Mouse (Mus musculus) cerebellum, adult 9-11 months (tissue): Measurements from ENCODE around the gene Trub1.

Experiments
- DNase-seq: peaks from one replicate; pipeline ENCODE4 v3.0.0; 2022

Trub1 gene

DNA sequence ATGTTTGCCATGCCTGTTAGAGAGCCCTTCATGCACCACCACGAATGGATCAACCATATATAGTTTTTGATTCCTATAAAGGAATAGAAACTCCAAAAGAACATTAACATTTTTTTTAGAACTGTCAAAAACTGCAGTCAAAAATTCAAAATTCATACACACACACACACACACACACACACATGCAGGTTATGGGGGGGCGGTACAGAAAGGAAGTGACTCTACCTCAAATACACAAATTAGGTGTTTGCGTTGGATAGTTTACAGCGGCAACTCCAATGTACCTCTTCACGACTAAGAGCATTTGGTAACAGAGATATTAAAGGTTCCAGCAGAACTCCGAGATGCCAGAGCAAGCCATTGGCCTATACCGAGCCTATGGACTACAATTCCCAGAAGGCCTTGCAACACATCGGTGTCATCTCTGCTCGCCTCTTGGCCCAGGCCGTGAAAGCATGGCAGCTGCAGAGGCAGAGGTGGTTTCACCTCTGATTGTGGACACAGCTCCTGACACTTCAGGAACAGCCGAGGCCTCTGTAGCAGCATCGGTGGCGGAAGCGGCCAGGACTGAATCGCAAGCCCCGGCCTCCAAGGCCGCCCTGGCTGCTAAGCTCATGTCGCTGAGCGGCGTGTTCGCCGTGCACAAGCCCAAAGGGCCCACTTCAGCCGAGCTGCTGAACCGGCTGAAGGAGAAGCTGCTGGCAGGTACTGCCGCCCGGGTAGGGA, at the start of gene Trub1:
Gene Trub1, plus strand, starts transcription at position 421 of the 726 bp plus-strand sequence.
- peak; percentile 84 for DNase-seq

DNA sequence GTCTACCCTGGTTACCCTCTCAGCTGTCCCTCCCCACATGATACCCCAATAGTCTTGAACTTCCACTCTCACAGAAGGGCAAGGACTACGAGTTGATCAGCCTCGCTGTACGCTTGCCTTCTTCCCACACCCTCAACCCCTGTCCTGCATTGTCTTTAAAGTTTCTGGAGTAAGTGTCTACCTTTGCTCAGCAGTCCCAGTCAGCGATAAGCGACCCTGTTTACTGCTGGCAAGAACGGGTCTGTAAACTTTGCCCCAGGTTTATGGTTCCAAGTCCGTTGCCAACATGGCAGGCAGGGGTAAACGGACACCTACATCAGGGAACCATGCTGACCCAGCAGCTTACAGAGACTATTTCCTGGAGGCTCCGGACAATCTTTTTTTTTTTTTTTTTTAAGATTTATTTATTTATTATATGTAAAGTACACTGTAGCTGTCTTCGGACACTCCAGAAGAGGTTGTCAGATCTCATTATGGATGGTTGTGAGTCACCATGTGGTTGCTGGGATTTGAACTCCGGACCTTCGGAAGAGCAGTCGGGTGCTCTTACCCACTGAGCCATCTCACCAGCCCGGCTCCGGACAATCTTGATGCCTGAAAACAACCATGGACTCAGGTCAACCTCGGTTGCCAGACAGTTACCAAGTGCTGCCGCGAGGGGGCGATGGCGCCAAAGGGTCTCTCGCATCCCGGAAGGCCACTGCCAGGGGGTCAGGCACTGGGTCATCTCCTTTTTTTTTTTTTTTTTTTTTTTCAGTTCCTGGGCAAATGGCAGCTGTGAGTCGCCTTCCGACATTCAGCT, 48.8 kb upstream of the Trub1 start:
- peak; percentile 71 for DNase-seq

DNA sequence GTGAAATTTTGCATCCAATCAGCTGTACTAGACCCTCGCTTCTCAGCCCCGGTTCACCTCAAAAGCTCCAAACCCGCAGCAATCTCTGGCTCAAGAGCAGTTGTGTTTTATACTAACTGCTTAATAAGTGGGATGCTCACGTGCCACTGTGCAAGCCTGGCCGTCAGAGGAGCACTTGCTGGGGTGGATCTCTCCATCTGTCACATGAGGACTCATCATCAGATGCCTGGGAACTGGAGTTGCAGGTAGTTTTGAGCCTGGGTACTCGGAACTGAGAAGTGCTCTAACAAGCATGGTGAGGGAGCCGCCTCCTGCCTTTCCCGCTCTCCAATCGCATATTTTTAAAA, 48.2 kb upstream of the Trub1 start:
- DNase-seq = peak; percentile 19

DNA sequence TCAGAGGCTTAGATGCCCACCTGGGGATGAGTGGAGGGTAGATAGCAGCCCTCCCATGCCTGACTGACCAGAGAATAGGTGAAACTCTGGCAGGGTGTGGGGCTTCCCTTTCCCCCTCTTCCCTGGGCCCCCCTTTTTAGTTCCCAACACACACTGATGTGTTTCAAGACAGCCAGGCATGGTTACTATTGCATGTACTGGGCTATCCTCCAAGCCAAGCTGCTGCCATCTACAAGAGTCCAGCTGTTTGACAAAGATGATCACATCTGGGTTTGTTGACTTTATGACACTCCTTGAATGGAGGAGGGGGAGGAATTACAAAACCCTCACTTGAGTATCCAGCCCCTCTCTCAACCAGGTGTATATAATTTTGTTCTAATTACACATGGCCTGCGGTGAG, 44.8 kb upstream of the Trub1 start:
- DNase-seq = no peak

GRCm38 (mm10) chr19:57411375-57412196, 41.1 kb upstream of the Trub1 start:
- DNase-seq = peak; percentile 80

DNA sequence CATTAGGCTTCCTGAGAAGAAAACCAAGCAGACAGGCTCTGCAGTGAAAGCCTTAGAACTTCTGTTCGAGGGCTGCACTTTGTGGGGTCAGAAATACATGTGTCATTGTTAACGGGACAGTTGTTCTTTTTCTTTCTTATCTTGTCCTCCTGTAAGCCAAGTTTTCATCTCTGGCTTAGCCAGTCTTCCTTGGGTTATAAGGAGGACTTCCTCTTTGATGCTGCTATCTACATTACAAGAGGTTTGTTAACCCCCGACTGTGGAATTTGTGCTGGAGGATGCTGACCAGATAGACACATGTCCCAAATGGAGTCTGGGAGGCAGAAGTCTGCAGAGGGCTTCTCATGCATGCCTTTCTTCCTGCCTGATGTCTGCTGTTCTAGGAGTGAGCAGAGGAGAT, 39.5 kb upstream of the Trub1 start:
- no peak for DNase-seq

DNA sequence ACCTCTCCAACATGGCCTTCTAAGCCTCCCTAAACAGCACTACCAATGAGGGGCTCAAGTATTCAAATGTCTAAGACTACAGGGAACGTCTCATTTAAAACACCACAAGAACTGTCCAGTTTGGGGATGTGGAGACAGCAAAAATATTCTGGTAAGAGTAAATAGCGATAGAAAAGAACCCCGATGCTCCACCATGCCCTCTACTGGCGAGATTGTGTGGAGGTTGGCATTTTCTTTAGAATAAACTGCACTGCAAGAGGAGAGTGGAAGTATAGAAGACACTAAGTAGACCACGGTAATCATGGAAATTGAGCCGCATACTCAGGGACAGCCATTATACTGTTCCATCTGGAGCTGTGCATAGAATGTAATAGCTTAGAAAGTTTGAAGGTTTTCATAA, 38.8 kb upstream of the Trub1 start:
- DNase-seq = no peak

GRCm38 (mm10) chr19:57415031-57415807, 37.5 kb upstream of the Trub1 start:
- DNase-seq = no peak

GRCm38 (mm10) chr19:57417800-57418580, 34.7 kb upstream of the Trub1 start:
- no peak for DNase-seq

DNA sequence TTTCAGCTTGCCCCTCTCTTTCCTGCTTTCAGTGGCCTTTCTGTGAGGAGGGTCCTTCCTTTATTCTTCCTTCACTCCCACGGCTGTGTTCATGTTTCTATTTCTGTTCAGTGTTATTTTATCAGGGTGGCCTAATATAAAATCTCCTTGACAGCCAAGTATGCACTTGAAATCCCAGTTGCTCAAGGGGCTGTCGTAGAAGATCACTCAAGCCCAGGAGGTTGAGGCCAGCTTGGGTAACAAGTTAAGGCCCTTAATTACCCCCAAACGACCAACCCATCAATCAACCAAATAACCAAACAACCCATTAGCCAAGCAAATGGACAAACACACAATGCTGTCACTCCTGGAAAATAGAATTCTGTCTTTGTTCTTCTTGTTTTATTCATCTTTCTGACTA, 29.3 kb upstream of the Trub1 start:
- no peak for DNase-seq

DNA sequence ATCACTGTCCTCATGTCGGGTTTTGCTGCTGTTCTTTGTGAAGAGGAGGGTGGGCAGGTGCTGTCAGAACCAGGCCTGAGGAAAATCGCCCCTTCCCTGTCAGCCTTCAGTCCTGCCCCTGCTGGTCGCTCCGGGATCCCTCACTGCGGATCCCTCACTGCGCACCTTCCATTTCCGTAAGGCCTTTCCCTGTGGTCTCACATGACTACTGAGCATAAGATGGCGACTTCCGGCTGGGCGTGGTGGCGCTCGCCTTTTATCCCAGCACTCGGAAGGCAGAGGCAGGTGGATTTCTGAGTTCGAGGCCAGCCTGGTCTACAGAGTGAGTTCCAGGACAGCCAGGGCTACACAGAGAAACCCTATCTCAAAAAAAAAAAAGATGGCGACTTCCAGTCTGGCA, 27.4 kb upstream of the Trub1 start:
- DNase-seq = no peak

DNA sequence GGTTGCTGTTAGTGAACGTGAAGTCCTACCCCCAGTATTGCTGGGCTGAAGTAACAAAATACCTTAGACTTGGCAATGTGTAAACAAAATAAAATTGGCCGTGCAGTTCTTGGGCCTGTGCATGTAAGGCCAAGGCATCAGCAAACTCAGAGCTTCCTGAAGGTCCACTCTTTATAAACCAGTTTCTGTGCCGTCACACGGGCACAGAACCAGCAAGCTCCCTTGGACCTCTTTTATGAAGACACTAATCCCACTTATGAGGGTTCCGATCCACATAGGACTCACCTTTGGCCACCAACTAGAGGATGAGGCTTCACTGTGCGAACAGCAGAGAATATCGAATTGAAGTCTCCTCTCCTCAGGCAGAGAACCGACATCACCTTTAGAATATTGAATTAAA, 25.9 kb upstream of the Trub1 start:
- DNase-seq = no peak

DNA sequence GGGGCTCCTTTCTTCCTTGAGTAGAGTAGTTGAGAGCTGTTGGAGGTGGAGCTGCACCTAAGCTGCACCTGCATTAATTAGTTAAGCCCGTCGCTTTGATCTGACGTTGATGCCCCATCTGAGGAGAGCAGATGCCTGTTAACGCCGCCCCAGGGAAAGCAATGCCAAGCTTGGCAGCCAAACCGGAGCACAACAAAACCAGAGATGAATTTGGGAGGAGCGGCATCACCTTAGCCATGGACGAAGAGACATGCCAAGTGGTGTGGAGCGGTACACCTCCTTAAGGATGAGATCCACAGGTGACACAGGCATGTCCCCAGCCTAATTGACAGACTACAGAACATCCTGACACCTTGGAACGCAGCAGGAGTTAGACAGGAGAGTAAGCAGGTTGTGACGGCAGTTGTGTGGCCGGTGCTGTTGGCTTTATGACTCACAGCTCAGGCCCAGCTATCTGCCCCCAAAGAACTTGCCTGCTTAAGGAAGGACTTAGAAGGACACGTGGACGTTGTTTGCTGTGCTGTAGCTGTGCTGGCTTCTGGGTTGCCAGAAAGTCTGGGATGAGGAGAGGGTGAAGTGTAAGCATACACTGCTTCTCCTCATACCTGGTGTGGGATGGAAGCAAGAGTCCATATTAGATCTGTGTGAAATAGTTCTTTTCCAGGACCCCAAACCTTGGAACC, 24.8 kb upstream of the Trub1 start:
- no peak for DNase-seq

- no peak for DNase-seq
Observed at GRCm38 (mm10) chr19:57428641-57429040, 24.1 kb upstream of the Trub1 start.

DNA sequence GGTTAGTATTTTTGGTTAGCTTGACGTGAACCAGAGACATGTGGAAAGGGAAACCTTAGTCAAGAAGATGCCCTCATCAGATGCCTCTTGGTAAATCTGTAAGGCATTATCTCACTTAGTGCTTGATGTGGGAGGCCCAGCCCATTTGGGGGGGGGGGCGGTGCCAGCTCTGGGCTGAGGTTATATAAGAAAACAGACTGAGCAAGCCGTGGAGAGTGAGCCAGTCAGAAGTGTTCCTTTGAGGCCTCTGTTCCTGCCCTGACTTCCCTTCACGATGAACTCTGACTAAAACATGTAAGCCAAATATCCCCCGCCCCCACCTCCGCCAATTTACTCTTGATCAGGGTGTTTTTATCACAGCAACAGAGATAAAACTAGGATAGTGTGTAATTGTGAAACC, 22.8 kb upstream of the Trub1 start:
- DNase-seq = no peak

DNA sequence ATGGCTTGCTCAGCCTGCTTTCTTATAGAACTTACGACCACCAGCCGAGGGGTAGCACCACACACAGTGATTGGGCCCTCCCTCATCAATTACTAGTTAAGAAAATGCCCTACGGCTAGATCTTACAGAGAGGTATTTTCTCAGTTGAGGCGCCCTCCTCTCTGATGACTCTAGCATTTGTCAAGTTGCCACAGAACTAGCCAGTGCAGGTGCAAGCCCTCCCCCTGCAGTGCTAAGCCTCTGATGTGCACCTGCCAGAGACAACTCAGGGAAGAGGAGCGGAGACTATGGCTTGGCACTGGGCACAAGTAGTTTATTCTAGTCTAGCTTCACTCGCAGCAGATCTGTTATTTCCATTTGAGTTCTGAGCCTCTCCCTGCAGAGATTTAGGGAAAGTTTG, 21.2 kb upstream of the Trub1 start:
- DNase-seq = no peak

GRCm38 (mm10) chr19:57434024-57434423, 18.7 kb upstream of the Trub1 start:
- DNase-seq = no peak

DNA sequence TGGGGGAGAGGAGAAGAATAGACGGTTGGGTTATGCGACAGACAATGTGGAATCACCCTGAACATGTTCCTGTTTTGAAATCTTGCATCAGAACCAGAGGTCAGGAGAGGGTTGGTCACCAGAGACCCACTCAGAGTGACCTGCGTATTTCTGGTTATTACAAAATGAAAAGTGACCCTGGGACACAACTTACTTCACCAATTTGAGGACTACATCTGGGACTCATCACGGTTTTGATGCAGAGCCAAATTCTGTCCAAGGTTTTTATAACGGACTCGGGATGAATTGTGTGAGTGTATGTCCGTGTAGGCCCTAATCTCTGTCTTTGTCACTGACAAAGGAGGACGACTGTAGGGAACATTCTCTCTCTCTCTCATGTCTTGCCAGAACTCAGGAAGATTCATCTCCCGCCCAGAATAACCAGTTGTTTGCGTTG, 16.1 kb upstream of the Trub1 start:
- DNase-seq = no peak

DNA sequence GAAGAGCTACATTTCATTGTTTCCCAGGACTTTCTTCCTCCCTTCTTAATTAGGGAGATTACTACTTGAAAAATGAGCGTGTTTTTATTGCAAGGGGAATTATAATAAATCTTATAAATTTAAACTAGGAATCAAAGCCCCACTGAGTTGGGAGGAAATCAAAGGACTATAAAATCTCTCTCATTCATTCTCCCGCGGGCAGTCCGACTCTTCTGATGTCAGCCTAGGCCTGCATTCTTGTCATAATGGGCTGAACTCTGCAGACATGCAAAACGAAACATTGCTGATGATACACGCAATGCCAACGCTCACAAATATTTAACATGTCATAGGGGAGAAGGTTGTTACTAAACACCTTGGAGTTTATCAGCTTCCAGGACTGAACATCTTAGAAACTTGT, 15.7 kb upstream of the Trub1 start:
- DNase-seq = no peak

DNA sequence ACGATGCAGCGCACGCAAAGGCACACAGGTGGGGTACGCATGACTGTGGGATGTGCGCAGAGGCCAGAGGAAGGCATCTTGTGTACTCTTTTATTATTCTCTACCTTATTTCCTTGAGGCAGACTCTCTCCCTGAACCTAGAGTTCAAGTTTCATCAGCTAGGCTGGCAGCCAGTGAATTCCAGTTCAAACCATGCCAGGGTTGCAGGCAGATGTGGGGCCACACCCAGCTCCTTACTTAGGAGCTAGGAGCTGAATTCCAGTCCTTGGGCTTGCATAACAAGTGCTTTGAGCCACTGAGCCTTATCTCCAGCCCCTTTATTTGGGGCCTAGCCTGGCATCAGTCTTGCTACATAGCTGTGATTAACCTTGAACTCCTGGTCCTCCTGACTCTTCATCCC, 13.4 kb upstream of the Trub1 start:
- no peak for DNase-seq

GRCm38 (mm10) chr19:57441501-57441900, 11.2 kb upstream of the Trub1 start:
- DNase-seq = no peak
